Mouse (Mus musculus): ENCODE results near the gene Maged2.
A peak's percentile ranks its signal among the peaks of the same experiment; 100 is the strongest.
"Not testable (repeated sequence)": the region's sequence is repeated elsewhere in the genome, so short reads cannot be mapped to it uniquely, and the experiment has no call there.

Gene Maged2

GRCm38 (mm10) chrX:150814139-150814469 is at the start of gene Maged2:
Gene Maged2 (minus strand): TSS chrX:150814345.
- DNase-seq (ENCODE audit: low spot score): peak; percentile 30

- DNase-seq (ENCODE audit: low spot score): no peak
Measured at GRCm38 (mm10) chrX:150848230-150848629, 34.1 kb upstream of the Maged2 start.

GRCm38 (mm10) chrX:150845480-150846205 is 31.5 kb upstream of the Maged2 start:
- DNase-seq (ENCODE audit: low spot score): not testable (repeated sequence)

- not testable (repeated sequence) for DNase-seq (ENCODE audit: low spot score)
Measured at GRCm38 (mm10) chrX:150843257-150843656, 29.1 kb upstream of the Maged2 start.

GRCm38 (mm10) chrX:150830297-150830696 is 16.2 kb upstream of the Maged2 start:
- DNase-seq (ENCODE audit: low spot score): no peak

GRCm38 (mm10) chrX:150817278-150817677 is 3.1 kb upstream of the Maged2 start:
- DNase-seq (ENCODE audit: low spot score): no peak

GRCm38 (mm10) chrX:150815601-150816000 is 1.5 kb upstream of the Maged2 start:
- no peak for DNase-seq (ENCODE audit: low spot score)

GRCm38 (mm10) chrX:150813464-150814138 is 544 bp downstream of the Maged2 start:
- peak; percentile 52 for DNase-seq (ENCODE audit: low spot score)

GRCm38 (mm10) chrX:150812787-150813298 is 1.3 kb downstream of the Maged2 start:
- peak; percentile 96 for DNase-seq (ENCODE audit: low spot score)

GRCm38 (mm10) chrX:150800987-150801386 is 13.2 kb downstream of the Maged2 start:
- not testable (repeated sequence) for DNase-seq (ENCODE audit: low spot score)

GRCm38 (mm10) chrX:150798493-150799177 is 15.5 kb downstream of the Maged2 start:
- DNase-seq (ENCODE audit: low spot score): not testable (repeated sequence)
